Mouse (Mus musculus) small intestine, adult 2 months (tissue): ENCODE data around the gene Zfp52.

ENCODE experiments used
- CTCF ChIP-seq: fragments of 200-500 bp; IDR thresholded peaks from 2 replicates; pipeline ENCODE4 v1.5.1; 2012; ENCODE audit warnings: low read depth, mild to moderate bottlenecking, control low read depth, inconsistent platforms, low read length, moderate library complexity, mixed read lengths; ENCODE audit not compliant: insufficient replicate concordance, insufficient read length; ENCODE audit errors: extremely low read depth
- POLR2A ChIP-seq: fragments of 200-500 bp; IDR thresholded peaks from 2 replicates; pipeline ENCODE4 v1.6.1; 2012; ENCODE audit warnings: low read depth, mild to moderate bottlenecking, control low read depth, inconsistent platforms, low read length, moderate library complexity

GRCm38 (mm10) chr17:21509756-21510155, 25.6 kb upstream of the Zfp52 start:
- TF ChIP-seq POLR2A (no peak), CTCF (no peak)
